Mouse (Mus musculus) cortical plate, adult 2 months (tissue): ENCODE measurements around the gene Cfap58.

Experiments used
- CTCF ChIP-seq: fragments of 200-500 bp; IDR thresholded peaks from 2 replicates; pipeline ENCODE4 v1.5.1; 2011; ENCODE audit warnings: mild to moderate bottlenecking, control low read depth, low read length; ENCODE audit not compliant: insufficient read depth; ENCODE audit errors: extremely low read depth
- POLR2A ChIP-seq: fragments of 200-500 bp; IDR thresholded peaks from 2 replicates; pipeline ENCODE4 v1.6.1; 2011; ENCODE audit warnings: mild to moderate bottlenecking, low read length, control low read depth; ENCODE audit not compliant: insufficient read depth; ENCODE audit errors: extremely low read depth

- TF ChIP-seq CTCF: no peak
- no peak for TF ChIP-seq POLR2A
These were observed 49.4 kb upstream of the Cfap58 start for GRCm38 (mm10) chr19:47888037-47888436.
